Mouse (Mus musculus): ENCODE results near the gene Terf2. TPM values are rescaled to one million over a fixed set of nuclear protein-coding genes. Genes with fewer than 3 reads are reported as not detected.
"Not testable (repeated sequence)": the region's sequence is repeated elsewhere in the genome, so short reads cannot be mapped to it uniquely, and the experiment has no call there.

Terf2 gene
- polyA plus RNA-seq, 1 experiment from 2014 or later: 10.2 TPM

- Histone ChIP-seq H3K4me1 (ENCODE audit: control insufficient read depth, insufficient read depth, low read length) (peaks cover 11% of the 10 kb centered on the region), H3K27me3 (ENCODE audit: control insufficient read depth, insufficient read depth, low read length) (no peaks in the 10 kb centered on the region), H3K9me3 (replicated peaks; ENCODE audit: control insufficient read depth, low read length) (no peaks in the 10 kb centered on the region), H3K4me2 (ENCODE audit: low read depth, low read length) (no peak overlapping the region), H3K4me3 (ENCODE audit: low read length) (no peak overlapping the region), H3K9ac (ENCODE audit: low read length) (no peak overlapping the region), H3K27ac (ENCODE audit: low read length) (no peak overlapping the region), H3K36me3 (ENCODE audit: control insufficient read depth, insufficient read depth) (no peaks in the 10 kb centered on the region)
- WGBS: 77% methylated on average over 5 of the region's 5 CpGs
- no peak for ATAC-seq (replicated peaks; ENCODE audit: extremely low read depth, insufficient read depth, low FRiP score)
These were observed 13.6 kb upstream of the Terf2 start for GRCm38 (mm10) chr8:107109816-107110435.

- no peak; the same call in 1 of the 2 replicates for ATAC-seq (replicated peaks; ENCODE audit: extremely low read depth, insufficient read depth, low FRiP score)
- WGBS: 57% methylated on average over 23 of the region's 23 CpGs
- H3K36me3 ChIP-seq (ENCODE audit: control insufficient read depth, insufficient read depth): no peaks in the 10 kb centered on the region
- H3K9ac ChIP-seq (ENCODE audit: low read length): no peak overlapping the region
- peak overlapping the region; percentile 25 for H3K4me3 ChIP-seq (ENCODE audit: low read length)
- no peaks in the 10 kb centered on the region for H3K9me3 ChIP-seq (replicated peaks; ENCODE audit: control insufficient read depth, low read length)
- no peaks in the 10 kb centered on the region for H3K27me3 ChIP-seq (ENCODE audit: control insufficient read depth, insufficient read depth, low read length)
- H3K4me2 ChIP-seq (ENCODE audit: low read depth, low read length): peak overlapping the region; percentile 32; the same call in 1 of the 2 replicates
- H3K27ac ChIP-seq (ENCODE audit: low read length): no peak overlapping the region
- H3K4me1 ChIP-seq (ENCODE audit: control insufficient read depth, insufficient read depth, low read length): peaks cover 6% of the 10 kb centered on the region
These were observed 12.8 kb upstream of the Terf2 start for GRCm38 (mm10) chr8:107108978-107109720.

- not testable (repeated sequence) for H3K9me3 ChIP-seq (replicated peaks; ENCODE audit: control insufficient read depth, low read length); H3K27ac ChIP-seq (ENCODE audit: low read length); H3K27me3 ChIP-seq (ENCODE audit: control insufficient read depth, insufficient read depth, low read length); H3K9ac ChIP-seq (ENCODE audit: low read length); H3K36me3 ChIP-seq (ENCODE audit: control insufficient read depth, insufficient read depth); H3K4me3 ChIP-seq (ENCODE audit: low read length); H3K4me2 ChIP-seq (ENCODE audit: low read depth, low read length); H3K4me1 ChIP-seq (ENCODE audit: control insufficient read depth, insufficient read depth, low read length); ATAC-seq (replicated peaks; ENCODE audit: extremely low read depth, insufficient read depth, low FRiP score)
- WGBS: 92% methylated on average over 5 of the region's 5 CpGs
These were observed 11.7 kb upstream of the Terf2 start for GRCm38 (mm10) chr8:107108089-107108488.

GRCm38 (mm10) chr8:107104547-107104946 is 8.2 kb upstream of the Terf2 start:
- no peak overlapping the region for H3K4me2 ChIP-seq (ENCODE audit: low read depth, low read length)
- no peak for ATAC-seq (replicated peaks; ENCODE audit: extremely low read depth, insufficient read depth, low FRiP score)
- no peaks in the 10 kb centered on the region for H3K36me3 ChIP-seq (ENCODE audit: control insufficient read depth, insufficient read depth)
- no peaks in the 10 kb centered on the region for H3K27me3 ChIP-seq (ENCODE audit: control insufficient read depth, insufficient read depth, low read length)
- H3K27ac ChIP-seq (ENCODE audit: low read length): no peak overlapping the region
- H3K9me3 ChIP-seq (replicated peaks; ENCODE audit: control insufficient read depth, low read length): no peaks in the 10 kb centered on the region
- H3K9ac ChIP-seq (ENCODE audit: low read length): no peak overlapping the region
- no peak overlapping the region for H3K4me3 ChIP-seq (ENCODE audit: low read length)
- no peaks in the 10 kb centered on the region for H3K4me1 ChIP-seq (ENCODE audit: control insufficient read depth, insufficient read depth, low read length)
- WGBS: 9% methylated on average over 4 of the region's 4 CpGs

GRCm38 (mm10) chr8:107100635-107101034 is 4.3 kb upstream of the Terf2 start:
- ATAC-seq (replicated peaks; ENCODE audit: extremely low read depth, insufficient read depth, low FRiP score): no peak
- WGBS: 80% methylated on average over 2 of the region's 2 CpGs
- Histone ChIP-seq H3K4me3 (ENCODE audit: low read length) (no peak overlapping the region), H3K27me3 (ENCODE audit: control insufficient read depth, insufficient read depth, low read length) (no peaks in the 10 kb centered on the region), H3K4me2 (ENCODE audit: low read depth, low read length) (no peak overlapping the region), H3K4me1 (ENCODE audit: control insufficient read depth, insufficient read depth, low read length) (0 out of 2 replicates have a peak, but pooled peaks cover 4% of the 10 kb centered on the region), H3K9me3 (replicated peaks; ENCODE audit: control insufficient read depth, low read length) (no peaks in the 10 kb centered on the region), H3K27ac (ENCODE audit: low read length) (no peak overlapping the region), H3K9ac (ENCODE audit: low read length) (no peak overlapping the region), H3K36me3 (ENCODE audit: control insufficient read depth, insufficient read depth) (no peaks in the 10 kb centered on the region)

GRCm38 (mm10) chr8:107095717-107096365 is 506 bp downstream of the Terf2 start:
- peak overlapping the region; percentile 96 for H3K9ac ChIP-seq (ENCODE audit: low read length)
- peak overlapping the region; percentile 92 for H3K27ac ChIP-seq (ENCODE audit: low read length)
- ATAC-seq (replicated peaks; ENCODE audit: extremely low read depth, insufficient read depth, low FRiP score): peak; percentile 74
- no peaks in the 10 kb centered on the region for H3K27me3 ChIP-seq (ENCODE audit: control insufficient read depth, insufficient read depth, low read length)
- WGBS: under 1% methylated on average over 52 of the region's 53 CpGs
- H3K36me3 ChIP-seq (ENCODE audit: control insufficient read depth, insufficient read depth): peaks cover 8% of the 10 kb centered on the region; the same call in 1 of the 2 replicates
- peak overlapping the region; percentile 81 for H3K4me2 ChIP-seq (ENCODE audit: low read depth, low read length)
- H3K9me3 ChIP-seq (replicated peaks; ENCODE audit: control insufficient read depth, low read length): no peaks in the 10 kb centered on the region
- peak overlapping the region; percentile 80 for H3K4me3 ChIP-seq (ENCODE audit: low read length)
- peaks cover 9% of the 10 kb centered on the region for H3K4me1 ChIP-seq (ENCODE audit: control insufficient read depth, insufficient read depth, low read length)

- no peaks in the 10 kb centered on the region for H3K27me3 ChIP-seq (ENCODE audit: control insufficient read depth, insufficient read depth, low read length)
- peaks cover 27% of the 10 kb centered on the region for H3K36me3 ChIP-seq (ENCODE audit: control insufficient read depth, insufficient read depth)
- no peak overlapping the region for H3K4me3 ChIP-seq (ENCODE audit: low read length)
- WGBS: 93% methylated on average over 7 of the region's 7 CpGs
- H3K4me1 ChIP-seq (ENCODE audit: control insufficient read depth, insufficient read depth, low read length): peaks cover 4% of the 10 kb centered on the region
- no peak overlapping the region for H3K4me2 ChIP-seq (ENCODE audit: low read depth, low read length)
- no peak for ATAC-seq (replicated peaks; ENCODE audit: extremely low read depth, insufficient read depth, low FRiP score)
- H3K27ac ChIP-seq (ENCODE audit: low read length): no peak overlapping the region
- H3K9ac ChIP-seq (ENCODE audit: low read length): no peak overlapping the region
- no peaks in the 10 kb centered on the region for H3K9me3 ChIP-seq (replicated peaks; ENCODE audit: control insufficient read depth, low read length)
These were observed 5.8 kb downstream of the Terf2 start for GRCm38 (mm10) chr8:107090531-107090930.

- H3K4me3 ChIP-seq (ENCODE audit: low read length): no peak overlapping the region
- no peaks in the 10 kb centered on the region for H3K9me3 ChIP-seq (replicated peaks; ENCODE audit: control insufficient read depth, low read length)
- no peak overlapping the region for H3K27ac ChIP-seq (ENCODE audit: low read length)
- H3K27me3 ChIP-seq (ENCODE audit: control insufficient read depth, insufficient read depth, low read length): no peaks in the 10 kb centered on the region
- 94% methylated on average over 5 of the region's 5 CpGs for WGBS
- H3K4me1 ChIP-seq (ENCODE audit: control insufficient read depth, insufficient read depth, low read length): no peaks in the 10 kb centered on the region
- peaks cover 36% of the 10 kb centered on the region for H3K36me3 ChIP-seq (ENCODE audit: control insufficient read depth, insufficient read depth)
- ATAC-seq (replicated peaks; ENCODE audit: extremely low read depth, insufficient read depth, low FRiP score): no peak
- no peak overlapping the region for H3K4me2 ChIP-seq (ENCODE audit: low read depth, low read length)
- H3K9ac ChIP-seq (ENCODE audit: low read length): no peak overlapping the region
These were observed 7.8 kb downstream of the Terf2 start for GRCm38 (mm10) chr8:107088526-107089063.

GRCm38 (mm10) chr8:107086018-107086417 is 10.3 kb downstream of the Terf2 start:
- H3K27me3 ChIP-seq (ENCODE audit: control insufficient read depth, insufficient read depth, low read length): no peaks in the 10 kb centered on the region
- no peak overlapping the region for H3K4me3 ChIP-seq (ENCODE audit: low read length)
- no peak overlapping the region for H3K4me2 ChIP-seq (ENCODE audit: low read depth, low read length)
- WGBS: 96% methylated on average over 5 of the region's 5 CpGs
- H3K9me3 ChIP-seq (replicated peaks; ENCODE audit: control insufficient read depth, low read length): no peaks in the 10 kb centered on the region
- no peak overlapping the region for H3K9ac ChIP-seq (ENCODE audit: low read length)
- H3K36me3 ChIP-seq (ENCODE audit: control insufficient read depth, insufficient read depth): peaks cover 41% of the 10 kb centered on the region
- no peak for ATAC-seq (replicated peaks; ENCODE audit: extremely low read depth, insufficient read depth, low FRiP score)
- H3K27ac ChIP-seq (ENCODE audit: low read length): no peak overlapping the region
- no peaks in the 10 kb centered on the region for H3K4me1 ChIP-seq (ENCODE audit: control insufficient read depth, insufficient read depth, low read length)

Measured in heart, embryonic 16.5 days (tissue).